Mouse (Mus musculus): ENCODE data around the gene Hist1h2ad.
"Not testable (repeated sequence)": the region's sequence is repeated elsewhere in the genome, so short reads cannot be mapped to it uniquely, and the experiment has no call there.

GRCm38 (mm10) chr13:23533560-23534367, 40.4 kb upstream of the Hist1h2ad start, which contains the start of gene Hist1h2af:
- not testable (repeated sequence) for TF ChIP-seq CTCF (IDR thresholded peaks at IDR 0.05; ENCODE audit: borderline replicate concordance, control insufficient read depth, extremely low read depth, insufficient read depth, low read length, poor library complexity); POLR2A (IDR thresholded peaks at IDR 0.05; ENCODE audit: control insufficient read depth, extremely low read depth, insufficient read depth, low read length, poor library complexity)
